In the genomic region with DNA sequence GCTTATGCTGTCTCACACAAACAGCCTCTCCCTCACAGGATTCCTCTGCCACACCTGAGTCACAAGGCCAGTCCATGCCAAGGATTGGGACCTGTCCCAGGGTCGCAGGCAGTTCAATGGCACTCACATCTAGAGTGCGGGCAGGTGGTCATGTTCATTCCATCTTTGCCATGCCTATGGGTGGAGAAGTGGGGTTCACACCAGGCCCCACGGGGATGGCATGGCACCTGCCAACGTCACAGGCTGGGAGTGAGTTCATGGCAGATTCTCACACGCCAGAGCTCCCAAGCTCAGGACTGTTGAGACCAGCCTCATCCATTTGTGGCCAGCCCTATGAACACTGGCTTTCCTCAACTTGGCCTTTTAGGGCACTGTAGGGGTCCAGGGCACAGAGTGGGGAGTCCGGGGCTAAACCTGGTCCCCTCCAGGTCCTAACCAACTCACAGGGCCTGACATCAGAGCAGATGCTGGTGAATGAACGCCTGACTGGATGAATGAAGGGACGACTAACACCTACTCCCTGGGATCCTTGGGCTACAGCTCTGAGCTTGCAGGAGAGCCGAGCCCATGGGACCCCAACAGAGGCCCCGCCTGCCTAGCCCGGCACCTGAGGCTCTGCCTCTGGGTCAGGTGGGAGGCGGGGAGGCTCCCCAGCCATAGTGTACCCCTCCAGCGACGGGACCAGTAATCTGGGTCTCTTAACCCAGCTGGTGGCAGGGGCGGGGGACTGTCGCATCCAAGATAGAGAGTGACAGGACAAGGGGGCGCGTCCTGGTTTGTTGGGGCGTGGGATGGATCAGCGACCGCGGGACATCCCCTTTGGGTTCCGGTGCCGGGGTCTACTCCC, we compare ENCODE assay signal across 9 mouse cellular contexts. TPM values are rescaled to one million over a fixed set of nuclear protein-coding genes. Genes with fewer than 3 reads are reported as not detected.
DNase-seq lines count a peak whose midpoint lies in the region; ATAC-seq and TF ChIP-seq lines count a peak whose summit lies in the region.
"Had no signal": no experiment of that assay in that cellular context is flagged by ENCODE, and none has a peak within 500 bp of the region (broad histone marks: within the 10 kb centered on the region; RNA-seq: fewer than 3 reads in every experiment).

No protein-coding gene starts in this region.

- DNase-seq in heart, postnatal 4 days: no peak
- no peak for DNase-seq in liver, postnatal 0 days
- DNase-seq in ovary, postnatal 10 days (ENCODE audit: low spot score): no peak
- DNase-seq in gastrocnemius, postnatal 14 days: no peak

- 22% methylated on average over 24 of the region's 24 CpGs for WGBS in heart, embryonic 16.5 days
- 14% methylated on average over 24 of the region's 24 CpGs for WGBS in forebrain, embryonic 15.5 days
- 15% methylated on average over 24 of the region's 24 CpGs for WGBS in liver, postnatal 0 days (ENCODE audit: insufficient replicate concordance)

- no peak for TF ChIP-seq EP300 in liver, postnatal 0 days (IDR thresholded peaks at IDR 0.05; ENCODE audit: low read depth)

- no peak for ATAC-seq in heart, embryonic 16.5 days (replicated peaks; ENCODE audit: extremely low read depth, insufficient read depth, low FRiP score)
- peak; percentile 44 for ATAC-seq in forebrain, embryonic 15.5 days (replicated peaks)
- no peak for ATAC-seq in liver, postnatal 0 days
- ATAC-seq in megakaryocyte progenitor cell, adult 5-6 weeks (replicated peaks; ENCODE audit: poor library complexity): no peak

- no peak overlapping the region for H3K27ac ChIP-seq in heart, embryonic 16.5 days (ENCODE audit: low read length)
- H3K27ac ChIP-seq in brown adipose tissue, adult 24 weeks (replicated peaks; ENCODE audit: low read depth, low read length): no peak overlapping the region
- no peak overlapping the region for H3K27ac ChIP-seq in forebrain, embryonic 15.5 days (replicated peaks)
- H3K27ac ChIP-seq in liver, postnatal 0 days (ENCODE audit: low read depth): no peak overlapping the region

- peak overlapping the region; percentile 98 for H3K4me2 ChIP-seq in heart, embryonic 16.5 days (ENCODE audit: low read depth, low read length)
- peak overlapping the region; percentile 99 for H3K4me2 ChIP-seq in forebrain, embryonic 15.5 days (replicated peaks)
- H3K4me2 ChIP-seq in liver, postnatal 0 days (ENCODE audit: low read depth, low read length): peak overlapping the region; percentile 81

- TF ChIP-seq CTCF in liver, postnatal 0 days (IDR thresholded peaks at IDR 0.05; ENCODE audit: low read depth): no peak

- H3K4me3 ChIP-seq in heart, embryonic 16.5 days (ENCODE audit: low read length): peak overlapping the region; percentile 73
- peak overlapping the region; percentile 67 for H3K4me3 ChIP-seq in brown adipose tissue, adult 24 weeks (ENCODE audit: insufficient read depth, low read depth, low read length)
- H3K4me3 ChIP-seq in forebrain, embryonic 15.5 days: peak overlapping the region; percentile 53
- peak overlapping the region; percentile 44 for H3K4me3 ChIP-seq in liver, postnatal 0 days (ENCODE audit: low read depth, low read length)

- H3K9me3 ChIP-seq in heart, embryonic 16.5 days (replicated peaks; ENCODE audit: control insufficient read depth, low read length): no peaks in the 10 kb centered on the region
- no peaks in the 10 kb centered on the region for H3K9me3 ChIP-seq in forebrain, embryonic 15.5 days
- H3K9me3 ChIP-seq in liver, postnatal 0 days (ENCODE audit: low read length): no peaks in the 10 kb centered on the region

- peak overlapping the region; percentile 71 for H3K9ac ChIP-seq in heart, embryonic 16.5 days (ENCODE audit: low read length)
- H3K9ac ChIP-seq in forebrain, embryonic 15.5 days (replicated peaks): peak overlapping the region; percentile 62
- H3K9ac ChIP-seq in liver, postnatal 0 days (replicated peaks): no peak overlapping the region

- peaks cover 37% of the 10 kb centered on the region for H3K4me1 ChIP-seq in heart, embryonic 16.5 days (ENCODE audit: control insufficient read depth, insufficient read depth, low read length)
- H3K4me1 ChIP-seq in brown adipose tissue, adult 24 weeks (ENCODE audit: control insufficient read depth, insufficient read depth, insufficient read length, low read length): peaks cover 19% of the 10 kb centered on the region
- peaks cover 36% of the 10 kb centered on the region for H3K4me1 ChIP-seq in forebrain, embryonic 15.5 days
- H3K4me1 ChIP-seq in liver, postnatal 0 days (ENCODE audit: insufficient read depth): no peaks in the 10 kb centered on the region

- intact Hi-C loops in gastrocnemius, postnatal 14 days (cut with DNase I; ENCODE audit: low total_unique reads): loop anchor here (5.0 kb wide), 1 partner anchor 42 kb away; no protein-coding TSS in a partner anchor

- H3K27me3 ChIP-seq in heart, embryonic 16.5 days (ENCODE audit: control insufficient read depth, insufficient read depth, low read length): peaks cover 27% of the 10 kb centered on the region
- peaks cover 39% of the 10 kb centered on the region for H3K27me3 ChIP-seq in forebrain, embryonic 15.5 days
- H3K27me3 ChIP-seq in liver, postnatal 0 days (ENCODE audit: insufficient read depth, low read length): peaks cover 51% of the 10 kb centered on the region

- H3K36me3 ChIP-seq in heart, embryonic 16.5 days (ENCODE audit: control insufficient read depth, insufficient read depth): no peaks in the 10 kb centered on the region
- H3K36me3 ChIP-seq in forebrain, embryonic 15.5 days: no peaks in the 10 kb centered on the region
- H3K36me3 ChIP-seq in liver, postnatal 0 days (replicated peaks; ENCODE audit: insufficient read depth, low read length): no peaks in the 10 kb centered on the region
- H3K36me3 ChIP-seq: G1E had no signal

RNA-seq across cellular contexts. Expression of a gene that starts 0.8 kb away (rescaled TPM):
- 0.18 and 0.45 TPM in 2 replicates for polyA plus RNA-seq in heart, embryonic 16.5 days (2015; fragmentation: Nextera tagmentation; extraction: Ambion mirVana)
- 1 to 10 TPM; 1.7 TPM for total RNA-seq in heart, postnatal 4 days (2021)
- polyA plus RNA-seq in brown adipose tissue, adult 24 weeks (2012; ENCODE audit: insufficient read depth, insufficient read length, missing spikeins): 0.20 and 0.46 TPM in 2 replicates
- 1.4 and 1.8 TPM in 2 replicates for polyA plus RNA-seq in forebrain, embryonic 15.5 days (2015; fragmentation: Nextera tagmentation; extraction: Ambion mirVana)
- polyA plus RNA-seq in liver, postnatal 0 days (2015; fragmentation: Nextera tagmentation; extraction: Ambion mirVana): 0.02 TPM in 1 of 2 replicates, not detected in the other
- not detected in 2 replicates for total RNA-seq in megakaryocyte progenitor cell, adult 5-6 weeks (2015)
- not detected in 2 replicates for total RNA-seq in megakaryocyte progenitor cell, adult 5-6 weeks (2017)
- total RNA-seq in gastrocnemius, postnatal 14 days (2021): 1 to 10 TPM in 1 of 2 experiments, under 1 TPM in 1; 0.75 to 1.1 TPM
